In the genomic region with DNA sequence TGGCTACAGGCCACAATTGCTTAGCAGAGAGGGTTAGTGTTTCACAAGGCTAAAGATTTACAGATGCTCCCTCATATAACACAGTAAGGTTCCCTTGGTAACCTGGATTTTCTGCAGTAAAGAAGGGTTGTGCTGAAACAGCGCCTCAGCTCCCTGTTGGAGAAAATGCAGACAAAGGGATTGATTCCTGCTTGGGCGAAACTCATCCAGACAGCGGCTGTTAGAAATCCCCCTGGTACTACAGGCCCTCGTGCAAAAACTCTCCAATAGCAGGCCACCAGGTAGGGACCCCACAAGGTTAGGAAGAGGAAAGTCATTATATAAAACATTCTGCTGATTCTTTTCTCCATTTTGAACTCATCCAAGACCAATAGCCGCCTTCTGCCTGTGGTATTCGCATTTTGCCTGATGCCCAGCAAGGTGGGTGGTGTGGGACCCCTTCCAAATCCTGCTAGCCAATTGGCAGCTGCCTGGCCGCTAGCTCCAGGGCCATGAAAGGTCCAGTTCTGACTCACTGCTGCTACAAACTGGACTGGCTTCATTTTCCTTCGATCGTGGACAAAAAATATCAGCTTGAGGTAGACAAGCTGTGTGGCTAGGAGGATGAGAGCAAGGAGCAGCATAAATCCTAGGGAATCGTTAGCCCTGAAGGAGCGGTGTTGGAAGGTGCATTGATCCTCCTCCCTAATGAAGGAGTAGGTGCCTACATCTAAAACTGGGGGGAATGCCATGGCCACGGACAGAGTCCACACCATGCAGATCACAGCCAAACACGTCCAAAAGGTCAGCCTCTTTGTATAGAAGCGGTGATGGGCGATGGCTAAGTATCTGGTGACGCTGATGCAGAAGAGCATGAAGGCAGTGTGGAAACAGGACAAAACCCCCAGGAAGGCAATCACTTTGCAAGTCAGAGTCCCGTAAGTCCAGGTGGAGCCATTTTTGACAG, we compare ENCODE assay signal across 9 mouse cellular contexts. TPM values are rescaled to one million over a fixed set of nuclear protein-coding genes. Genes with fewer than 3 reads are reported as not detected.
DNase-seq lines count a peak whose midpoint lies in the region; ATAC-seq and TF ChIP-seq lines count a peak whose summit lies in the region.
"Had no signal": no experiment of that assay in that cellular context is flagged by ENCODE, and none has a peak within 500 bp of the region (broad histone marks: within the 10 kb centered on the region; RNA-seq: fewer than 3 reads in every experiment).

No protein-coding gene starts in this region.

- peak; percentile 45 for ATAC-seq in hindbrain, embryonic 15.5 days (ENCODE audit: low FRiP score, low read depth)
- peak; percentile 59 for ATAC-seq in midbrain, embryonic 13.5 days
- no peak for ATAC-seq in activated CD4-positive, CD25-positive, alpha-beta regulatory T cell, adult 4 months

- DNase-seq in brain, embryonic 14.5 days (ENCODE audit: low read depth) = peak; percentile 86
- DNase-seq in thymus, postnatal 0 days (ENCODE audit: low spot score) = no peak
- DNase-seq in thymus, postnatal 4 days = no peak
- no peak for DNase-seq in thymus, postnatal 36 days

- peak overlapping the region; percentile 87 for H3K4me2 ChIP-seq in hindbrain, embryonic 15.5 days
- peak overlapping the region; percentile 65 for H3K4me2 ChIP-seq in midbrain, embryonic 13.5 days (replicated peaks)
- H3K4me2 ChIP-seq: heart, embryonic 15.5 days had no signal

- H3K27ac ChIP-seq in cortical plate, adult 2 months (ENCODE audit: insufficient read depth, low read length) = peak overlapping the region; percentile 43
- peak overlapping the region; percentile 100 for H3K27ac ChIP-seq in hindbrain, embryonic 15.5 days (replicated peaks)
- peak overlapping the region; percentile 99 for H3K27ac ChIP-seq in midbrain, embryonic 13.5 days
- H3K27ac ChIP-seq: heart, embryonic 15.5 days had no signal

- TF ChIP-seq CTCF in brain, embryonic 14.5 days (IDR thresholded peaks at IDR 0.05; ENCODE audit: borderline replicate concordance, extremely low read depth, insufficient read depth, insufficient read length) = no peak
- no peak for TF ChIP-seq CTCF in cortical plate, adult 2 months (IDR thresholded peaks at IDR 0.05; ENCODE audit: extremely low read depth, insufficient read depth, low read length)

- H3K4me1 ChIP-seq in cortical plate, adult 2 months (ENCODE audit: control insufficient read depth, insufficient read depth, low read length) = no peaks in the 10 kb centered on the region; the same call in 1 of the 2 replicates
- H3K4me1 ChIP-seq in hindbrain, embryonic 15.5 days (replicated peaks) = peaks cover 32% of the 10 kb centered on the region
- H3K4me1 ChIP-seq in midbrain, embryonic 13.5 days (replicated peaks) = peaks cover 47% of the 10 kb centered on the region

- TF ChIP-seq POLR2A in brain, embryonic 14.5 days (IDR thresholded peaks at IDR 0.05; ENCODE audit: borderline replicate concordance, extremely low read depth, insufficient read depth, insufficient read length, poor library complexity, severe bottlenecking) = 0 out of 2 replicates have a peak, but pooled peaks have one; percentile 19
- 0 out of 2 replicates have a peak, but pooled peaks have one; percentile 20 for TF ChIP-seq POLR2A in cortical plate, adult 2 months (IDR thresholded peaks at IDR 0.05; ENCODE audit: extremely low read depth, insufficient read depth, low read length)

- no peaks in the 10 kb centered on the region for H3K36me3 ChIP-seq in hindbrain, embryonic 15.5 days
- H3K36me3 ChIP-seq in midbrain, embryonic 13.5 days = no peaks in the 10 kb centered on the region
- H3K36me3 ChIP-seq: heart, embryonic 15.5 days had no signal

- WGBS in hindbrain, embryonic 15.5 days = 32% methylated on average over 17 of the region's 17 CpGs
- WGBS in midbrain, embryonic 13.5 days = 42% methylated on average over 17 of the region's 17 CpGs

- no peaks in the 10 kb centered on the region for H3K9me3 ChIP-seq in hindbrain, embryonic 15.5 days
- no peaks in the 10 kb centered on the region for H3K9me3 ChIP-seq in midbrain, embryonic 13.5 days
- H3K9me3 ChIP-seq: heart, embryonic 15.5 days had no signal

- peak overlapping the region; percentile 95 for H3K9ac ChIP-seq in hindbrain, embryonic 15.5 days
- peak overlapping the region; percentile 93 for H3K9ac ChIP-seq in midbrain, embryonic 13.5 days (replicated peaks)
- H3K9ac ChIP-seq: heart, embryonic 15.5 days had no signal

- peak overlapping the region; percentile 80 for H3K4me3 ChIP-seq in cortical plate, adult 2 months (ENCODE audit: insufficient read depth, low read length)
- H3K4me3 ChIP-seq in hindbrain, embryonic 15.5 days = peak overlapping the region; percentile 80
- peak overlapping the region; percentile 66 for H3K4me3 ChIP-seq in midbrain, embryonic 13.5 days (replicated peaks)
- H3K4me3 ChIP-seq: heart, embryonic 15.5 days had no signal

- H3K27me3 ChIP-seq in hindbrain, embryonic 15.5 days = no peaks in the 10 kb centered on the region
- no peaks in the 10 kb centered on the region for H3K27me3 ChIP-seq in midbrain, embryonic 13.5 days
- H3K27me3 ChIP-seq: heart, embryonic 15.5 days had no signal

RNA-seq across cellular contexts. Expression of gene Gpr85, which starts 3.7 kb away (rescaled TPM):
- 55.5 and 62.2 TPM in 2 replicates for polyA plus RNA-seq in brain, embryonic 14.5 days (2012; rRNA removed)
- 24.5 and 26.3 TPM in 2 replicates for polyA plus RNA-seq in cortical plate, adult 2 months (2012; rRNA removed)
- 98.2 and 107 TPM in 2 replicates for polyA plus RNA-seq in hindbrain, embryonic 15.5 days (2015; fragmentation: Nextera tagmentation; extraction: Ambion mirVana)
- polyA plus RNA-seq in midbrain, embryonic 13.5 days (2015; fragmentation: Nextera tagmentation; extraction: Ambion mirVana) = 79.9 and 87.6 TPM in 2 replicates
- polyA plus RNA-seq in thymus, postnatal 0 days (2015; fragmentation: Nextera tagmentation; extraction: Ambion mirVana) = 0.12 TPM in 1 of 2 replicates, not detected in the other
- polyA plus RNA-seq in activated CD4-positive, CD25-positive, alpha-beta regulatory T cell, adult 4 months (2017; shearing (Covaris generic)) = not detected

RNA-seq across cellular contexts. Expression of gene 2610001J05Rik, which starts 35.3 kb away (rescaled TPM):
- 49.1 and 56.9 TPM in 2 replicates for polyA plus RNA-seq in brain, embryonic 14.5 days (2012; rRNA removed)
- 68.3 and 70.8 TPM in 2 replicates for polyA plus RNA-seq in cortical plate, adult 2 months (2012; rRNA removed)
- polyA plus RNA-seq in hindbrain, embryonic 15.5 days (2015; fragmentation: Nextera tagmentation; extraction: Ambion mirVana) = 91.2 and 100 TPM in 2 replicates
- 92.0 and 92.6 TPM in 2 replicates for polyA plus RNA-seq in midbrain, embryonic 13.5 days (2015; fragmentation: Nextera tagmentation; extraction: Ambion mirVana)
- polyA plus RNA-seq in thymus, postnatal 0 days (2015; fragmentation: Nextera tagmentation; extraction: Ambion mirVana) = 109 and 111 TPM in 2 replicates
- 10 to 100 TPM; 79.4 to 89.7 TPM for polyA plus RNA-seq in activated CD4-positive, CD25-positive, alpha-beta regulatory T cell, adult 4 months (2017; shearing (Covaris generic))

Comparison
In these comparisons a context has a peak if more than half of its experiments do, and no peak if none do; other contexts are left out.
1. H3K27ac ChIP-seq: peak in every context shown above with its lines; median percentile 100 in hindbrain, embryonic 15.5 days; 99 in midbrain, embryonic 13.5 days; 43 in cortical plate, adult 2 months.
2. RNA of gene Gpr85, which starts 3.7 kb away (polyA plus RNA-seq): 98.2 to 107 TPM in hindbrain, embryonic 15.5 days, 79.9 to 87.6 TPM in midbrain, embryonic 13.5 days, 55.5 to 62.2 TPM in brain, embryonic 14.5 days and 24.5 to 26.3 TPM in cortical plate, adult 2 months; not detected in activated CD4-positive, CD25-positive, alpha-beta regulatory T cell, adult 4 months and 0.12 TPM in thymus, postnatal 0 days; every median in the first group is over 10 times any median in the second.
3. Peak in every context shown above with its lines, with median percentiles within 50 percentile points of each other: H3K4me3 ChIP-seq.